Mouse (Mus musculus) erythroblast, embryonic 14.5 days (primary cell): Measurements from ENCODE around the gene Zfp62. TPM values are rescaled to one million over a fixed set of nuclear protein-coding genes. Genes with fewer than 3 reads are reported as not detected.

Source experiments
- H3K27me3 ChIP-seq: 2 replicates; pipeline ENCODE4 v1.6.1; 2012; ENCODE audit warnings: inconsistent platforms; ENCODE audit not compliant: control insufficient read depth
- H3K36me3 ChIP-seq: 2 replicates; pipeline ENCODE4 v1.6.1; 2012; ENCODE audit warnings: mild to moderate bottlenecking, inconsistent platforms; ENCODE audit not compliant: control insufficient read depth
- H3K4me1 ChIP-seq: 2 replicates; pipeline ENCODE4 v1.6.1; 2012; ENCODE audit warnings: inconsistent platforms; ENCODE audit not compliant: control insufficient read depth
- H3K4me3 ChIP-seq: replicated peaks from 2 replicates; pipeline ENCODE3; 2012; ENCODE audit warnings: moderate library complexity, mild to moderate bottlenecking, inconsistent platforms
- H3K9me3 ChIP-seq: 2 replicates; pipeline ENCODE4 v1.6.1; 2012; ENCODE audit warnings: low read length, inconsistent platforms, mixed read lengths; ENCODE audit not compliant: control insufficient read depth
- GATA1 ChIP-seq: IDR thresholded peaks from 2 replicates; pipeline ENCODE4 v1.6.1; 2012; ENCODE audit warnings: low read length, inconsistent platforms, mixed read lengths
- TAL1 ChIP-seq: IDR thresholded peaks from 3 replicates; pipeline ENCODE4 v1.6.1; 2012; ENCODE audit warnings: low read length, inconsistent platforms, mixed read lengths
- polyA plus RNA-seq: library from polyadenylated mRNA; stranded (reverse); fragments of >175 nt; gene quantifications from 2 replicates; pipeline ENCODE4 v1.2.3, GENCODE M21; 2012

Zfp62 gene
- polyA plus RNA-seq, 1 experiment, result 0.02 TPM

DNA sequence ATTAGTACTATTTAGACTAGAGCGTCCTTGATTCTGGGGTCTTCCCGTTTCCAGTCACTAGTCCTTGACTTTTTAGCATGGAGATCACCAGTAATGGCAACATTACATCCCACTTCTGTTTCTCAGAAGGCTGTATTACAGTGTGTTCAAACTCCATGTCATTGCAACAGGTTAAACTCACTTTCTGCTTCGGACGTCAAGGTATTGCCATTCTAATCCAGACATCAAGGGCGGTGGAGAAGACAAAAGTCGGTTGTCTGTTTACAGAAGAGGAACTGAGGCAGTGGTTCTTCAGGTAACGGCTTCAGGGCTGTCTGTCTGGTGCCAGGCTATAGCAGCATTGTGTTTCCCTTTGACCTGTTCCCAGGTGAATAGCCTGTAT lies 48.3 kb downstream of the Zfp62 start:
- Histone ChIP-seq H3K27me3 (no peaks in the 10 kb centered on the region), H3K36me3 (peaks cover 60% of the 10 kb centered on the region), H3K4me1 (peaks cover 88% of the 10 kb centered on the region), H3K4me3 (peak overlapping the region; percentile 80), H3K9me3 (no peaks in the 10 kb centered on the region)
- no peak for TF ChIP-seq TAL1
- TF ChIP-seq GATA1, result no peak

DNA sequence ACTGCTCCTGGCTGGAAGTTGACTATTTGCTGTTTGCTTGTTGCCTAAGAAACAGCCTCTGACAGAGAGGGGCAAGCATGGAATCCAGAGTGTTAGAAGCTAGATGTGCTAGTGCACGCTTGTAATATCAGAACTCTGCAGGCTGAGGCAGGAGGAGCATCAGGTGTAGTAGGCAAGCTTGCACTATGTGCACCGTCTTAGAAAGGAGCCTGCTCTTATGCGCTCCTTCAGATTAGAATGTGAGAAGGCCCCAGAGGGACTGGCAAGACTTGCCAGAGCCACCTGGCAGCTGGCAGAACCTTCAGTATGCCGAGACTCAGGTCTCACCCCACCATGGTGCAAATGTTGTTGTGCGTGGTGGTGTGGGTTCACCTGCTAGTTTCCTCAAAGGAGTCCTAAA lies 49.0 kb downstream of the Zfp62 start:
- Histone ChIP-seq H3K4me1 (peaks cover 81% of the 10 kb centered on the region), H3K27me3 (no peaks in the 10 kb centered on the region), H3K4me3 (peak overlapping the region; percentile 80), H3K36me3 (peaks cover 66% of the 10 kb centered on the region), H3K9me3 (no peaks in the 10 kb centered on the region)
- TF ChIP-seq TAL1, result no peak
- TF ChIP-seq GATA1, result no peak

DNA sequence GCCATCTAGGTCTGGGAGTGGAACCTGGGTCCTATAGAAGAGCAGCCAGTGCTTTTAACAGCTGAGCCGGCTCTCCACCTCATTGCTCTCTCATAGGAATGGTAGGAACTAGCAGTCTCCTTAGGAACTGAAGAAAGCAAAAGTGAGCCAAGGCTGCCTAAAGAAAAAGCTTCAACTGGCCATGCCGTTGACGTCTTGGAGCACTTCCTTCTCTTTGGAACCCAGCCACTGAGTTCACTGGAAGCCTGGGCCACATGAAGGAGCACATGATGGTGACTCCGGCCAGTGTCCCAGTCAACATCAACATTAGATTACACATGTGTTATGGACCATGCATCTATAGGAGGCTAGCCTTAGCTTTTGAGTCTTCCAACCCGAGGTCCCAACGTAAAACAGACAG lies 49.9 kb downstream of the Zfp62 start:
- H3K4me3 ChIP-seq, result no peak overlapping the region
- peaks cover 72% of the 10 kb centered on the region for H3K36me3 ChIP-seq
- H3K4me1 ChIP-seq, result peaks cover 71% of the 10 kb centered on the region

GRCm38 (mm10) chr11:49259296-49259695 lies 56.2 kb downstream of the Zfp62 start:
- Histone ChIP-seq H3K27me3 (no peaks in the 10 kb centered on the region), H3K4me3 (no peak overlapping the region), H3K9me3 (no peaks in the 10 kb centered on the region), H3K4me1 (peaks cover 10% of the 10 kb centered on the region), H3K36me3 (peaks cover 93% of the 10 kb centered on the region)
- TF ChIP-seq TAL1 (no peak), GATA1 (no peak)

More for the DNA sequence above, 49.9 kb downstream of the Zfp62 start:
- H3K9me3 ChIP-seq, result no peaks in the 10 kb centered on the region
- no peak for TF ChIP-seq TAL1
- TF ChIP-seq GATA1, result no peak
- no peaks in the 10 kb centered on the region for H3K27me3 ChIP-seq

DNA sequence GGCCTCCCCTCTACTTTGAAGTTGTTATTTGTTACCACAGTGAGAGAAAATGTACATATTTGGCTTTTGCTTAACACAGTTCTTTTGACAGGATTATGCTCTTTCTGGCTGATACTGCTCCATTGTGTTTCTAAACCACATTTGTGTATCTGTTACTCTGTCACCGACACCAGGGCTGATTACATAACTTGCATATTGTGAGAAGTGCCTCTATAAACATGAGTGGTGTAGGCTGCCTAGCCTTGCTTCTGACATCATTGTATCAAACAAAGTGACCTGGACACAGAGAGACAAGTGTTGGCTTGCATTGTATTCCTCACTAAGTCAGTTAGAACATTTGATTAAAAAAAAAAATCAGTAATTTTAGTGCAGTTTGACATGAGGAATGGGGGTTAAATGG lies 56.7 kb downstream of the Zfp62 start:
- H3K27me3 ChIP-seq, result no peaks in the 10 kb centered on the region
- no peaks in the 10 kb centered on the region for H3K9me3 ChIP-seq
- H3K36me3 ChIP-seq, result peaks cover 93% of the 10 kb centered on the region
- no peak for TF ChIP-seq TAL1
- TF ChIP-seq GATA1, result no peak
- peaks cover 6% of the 10 kb centered on the region for H3K4me1 ChIP-seq
- H3K4me3 ChIP-seq, result no peak overlapping the region

GRCm38 (mm10) chr11:49260598-49261312 lies 57.7 kb downstream of the Zfp62 start:
- Histone ChIP-seq H3K27me3 (no peaks in the 10 kb centered on the region), H3K36me3 (peaks cover 88% of the 10 kb centered on the region), H3K4me3 (no peak overlapping the region), H3K4me1 (no peaks in the 10 kb centered on the region; the same call in 1 of the 2 replicates), H3K9me3 (no peaks in the 10 kb centered on the region)
- TF ChIP-seq GATA1 (no peak), TAL1 (no peak)

- TF ChIP-seq TAL1, result no peak
- no peak for TF ChIP-seq GATA1
- H3K9me3 ChIP-seq, result no peaks in the 10 kb centered on the region
- H3K4me1 ChIP-seq, result no peaks in the 10 kb centered on the region; the same call in 1 of the 2 replicates
- peaks cover 84% of the 10 kb centered on the region for H3K36me3 ChIP-seq
- H3K4me3 ChIP-seq, result no peak overlapping the region
- H3K27me3 ChIP-seq, result no peaks in the 10 kb centered on the region
Measured at GRCm38 (mm10) chr11:49261313-49261855, 58.3 kb downstream of the Zfp62 start.

- Histone ChIP-seq H3K27me3 (no peaks in the 10 kb centered on the region), H3K4me3 (no peak overlapping the region), H3K36me3 (peaks cover 75% of the 10 kb centered on the region), H3K4me1 (no peaks in the 10 kb centered on the region; the same call in 1 of the 2 replicates), H3K9me3 (no peaks in the 10 kb centered on the region)
- TF ChIP-seq TAL1, result no peak
- no peak for TF ChIP-seq GATA1
Measured at GRCm38 (mm10) chr11:49262286-49262685, 59.2 kb downstream of the Zfp62 start.

DNA sequence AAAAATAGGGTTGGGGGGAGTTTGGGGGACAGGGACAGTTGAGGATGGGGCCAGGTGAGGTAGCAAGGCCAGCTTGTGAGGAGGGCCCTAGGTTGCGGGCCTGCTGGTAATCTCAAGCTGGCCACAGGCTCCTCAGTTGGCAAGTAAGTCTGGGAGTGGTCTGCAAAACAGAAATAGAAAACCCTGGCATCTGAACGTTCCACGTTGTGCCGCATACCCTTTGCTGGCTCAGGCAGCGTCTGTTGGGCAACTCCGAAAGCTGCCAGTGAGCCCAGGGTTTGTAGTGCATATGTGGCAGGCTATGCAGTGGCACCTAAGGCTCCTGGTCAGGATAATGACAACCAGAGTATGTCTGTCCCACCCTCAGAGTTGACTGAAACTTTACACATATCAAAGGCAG lies 60.1 kb downstream of the Zfp62 start:
- H3K4me1 ChIP-seq, result no peaks in the 10 kb centered on the region; the same call in 1 of the 2 replicates
- H3K9me3 ChIP-seq, result no peaks in the 10 kb centered on the region
- TF ChIP-seq GATA1 (no peak), TAL1 (no peak)
- H3K27me3 ChIP-seq, result no peaks in the 10 kb centered on the region
- H3K36me3 ChIP-seq, result peaks cover 70% of the 10 kb centered on the region
- no peak overlapping the region for H3K4me3 ChIP-seq

GRCm38 (mm10) chr11:49264081-49264480 lies 61.0 kb downstream of the Zfp62 start:
- TF ChIP-seq TAL1, result no peak
- no peak for TF ChIP-seq GATA1
- H3K27me3 ChIP-seq, result no peaks in the 10 kb centered on the region
- H3K4me3 ChIP-seq, result no peak overlapping the region
- no peaks in the 10 kb centered on the region; the same call in 1 of the 2 replicates for H3K4me1 ChIP-seq
- no peaks in the 10 kb centered on the region for H3K9me3 ChIP-seq
- peaks cover 63% of the 10 kb centered on the region for H3K36me3 ChIP-seq
